Mouse (Mus musculus): ENCODE data around the gene Hectd1.

- TF ChIP-seq POLR2A (IDR thresholded peaks at IDR 0.05; ENCODE audit: extremely low read depth, insufficient read depth, low read length), result 0 out of 2 replicates have a peak, but pooled peaks have one; percentile 30
- peak; percentile 54 for TF ChIP-seq CTCF (IDR thresholded peaks at IDR 0.05; ENCODE audit: low read depth, low read length)
Measured at GRCm38 (mm10) chr12:51829290-51830076, at the start of gene Hectd1.

Data from liver, adult 2 months (tissue).